Comparison of ENCODE assay signal across 9 mouse cellular contexts in genomic region chr6:90506673-90507311, GRCm38 (mm10). TPM values are rescaled to one million over a fixed set of nuclear protein-coding genes. Genes with fewer than 3 reads are reported as not detected.
DNase-seq lines count a peak whose midpoint lies in the region; ATAC-seq and TF ChIP-seq lines count a peak whose summit lies in the region.
"Had no signal": no experiment of that assay in that cellular context is flagged by ENCODE, and none has a peak within 500 bp of the region (broad histone marks: within the 10 kb centered on the region; RNA-seq: fewer than 3 reads in every experiment).

No protein-coding gene starts in this region.

- no peak overlapping the region for H3K4me3 ChIP-seq in liver, embryonic 16.5 days (ENCODE audit: low read depth, low read length)
- no peak overlapping the region for H3K4me3 ChIP-seq in liver, embryonic 11.5 days (ENCODE audit: low read depth, low read length)
- no peak overlapping the region for H3K4me3 ChIP-seq in heart, embryonic 13.5 days
- no peak overlapping the region for H3K4me3 ChIP-seq in lung, embryonic 14.5 days (ENCODE audit: low read depth, low read length)

- 48% methylated on average over 16 of the region's 16 CpGs for WGBS in liver, embryonic 16.5 days (ENCODE audit: insufficient replicate concordance)
- 66% methylated on average over 16 of the region's 16 CpGs for WGBS in liver, embryonic 11.5 days
- 44% methylated on average over 16 of the region's 16 CpGs for WGBS in heart, embryonic 13.5 days
- 28% methylated on average over 16 of the region's 16 CpGs for WGBS in lung, embryonic 14.5 days

- 0 out of 2 replicates have a peak, but pooled peaks have one; percentile 12 for ATAC-seq in liver, embryonic 16.5 days (ENCODE audit: low read depth)
- no peak for ATAC-seq in liver, embryonic 11.5 days (replicated peaks; ENCODE audit: low FRiP score)
- no peak for ATAC-seq in heart, embryonic 13.5 days (ENCODE audit: extremely low read depth, insufficient number of reproducible peaks, low FRiP score, low TSS enrichment)
- peak; percentile 60 for ATAC-seq in lung, embryonic 14.5 days (ENCODE audit: insufficient read depth)
- no peak for ATAC-seq in erythroblast, adult 5-6 weeks (replicated peaks; ENCODE audit: low FRiP score, poor library complexity, severe bottlenecking)

- H3K4me2 ChIP-seq in liver, embryonic 16.5 days (ENCODE audit: low read depth, low read length): no peak overlapping the region
- H3K4me2 ChIP-seq in liver, embryonic 11.5 days: no peak overlapping the region
- H3K4me2 ChIP-seq in heart, embryonic 13.5 days: no peak overlapping the region
- H3K4me2 ChIP-seq in lung, embryonic 14.5 days: no peak overlapping the region

- no peak overlapping the region for H3K27ac ChIP-seq in liver, embryonic 16.5 days (ENCODE audit: low read length)
- H3K27ac ChIP-seq in liver, embryonic 11.5 days (ENCODE audit: low read depth, low read length): no peak overlapping the region
- peak overlapping the region; percentile 91 for H3K27ac ChIP-seq in heart, embryonic 13.5 days (replicated peaks)
- H3K27ac ChIP-seq in lung, embryonic 14.5 days (ENCODE audit: low read depth): peak overlapping the region; percentile 76
- H3K27ac ChIP-seq: liver, embryonic 14.5 days had no signal

- no peak overlapping the region for H3K9ac ChIP-seq in liver, embryonic 16.5 days (ENCODE audit: low read depth, low read length)
- no peak overlapping the region for H3K9ac ChIP-seq in liver, embryonic 11.5 days (ENCODE audit: low read depth, low read length)
- H3K9ac ChIP-seq in heart, embryonic 13.5 days: peak overlapping the region; percentile 25; the same call in 1 of the 2 replicates
- H3K9ac ChIP-seq in lung, embryonic 14.5 days: peak overlapping the region; percentile 22; the same call in 1 of the 2 replicates
- H3K9ac ChIP-seq: liver, embryonic 14.5 days had no signal

- TF ChIP-seq CTCF in lung, embryonic 14.5 days (IDR thresholded peaks at IDR 0.05; ENCODE audit: low read depth): no peak

- H3K9me3 ChIP-seq in liver, embryonic 16.5 days (replicated peaks; ENCODE audit: control insufficient read depth, low read length): no peaks in the 10 kb centered on the region
- H3K9me3 ChIP-seq in liver, embryonic 11.5 days (ENCODE audit: control insufficient read depth, low read length): no peaks in the 10 kb centered on the region
- H3K9me3 ChIP-seq in heart, embryonic 13.5 days: no peaks in the 10 kb centered on the region
- H3K9me3 ChIP-seq in lung, embryonic 14.5 days (ENCODE audit: low read depth, low read length): no peaks in the 10 kb centered on the region

- H3K36me3 ChIP-seq in liver, embryonic 16.5 days (ENCODE audit: control insufficient read depth, insufficient read depth): no peaks in the 10 kb centered on the region
- H3K36me3 ChIP-seq in liver, embryonic 11.5 days (ENCODE audit: control insufficient read depth, insufficient read depth, low read length): no peaks in the 10 kb centered on the region
- H3K36me3 ChIP-seq in heart, embryonic 13.5 days: no peaks in the 10 kb centered on the region
- H3K36me3 ChIP-seq in lung, embryonic 14.5 days (ENCODE audit: insufficient read depth): no peaks in the 10 kb centered on the region

- peaks cover 4% of the 10 kb centered on the region; the same call in 1 of the 2 replicates for H3K4me1 ChIP-seq in liver, embryonic 16.5 days (ENCODE audit: control insufficient read depth, low read depth, low read length)
- H3K4me1 ChIP-seq in liver, embryonic 11.5 days (replicated peaks; ENCODE audit: control insufficient read depth, insufficient read depth, low read length): peaks cover 5% of the 10 kb centered on the region
- peaks cover 48% of the 10 kb centered on the region for H3K4me1 ChIP-seq in heart, embryonic 13.5 days
- peaks cover 32% of the 10 kb centered on the region for H3K4me1 ChIP-seq in lung, embryonic 14.5 days (ENCODE audit: insufficient read depth)

- no peak for DNase-seq in liver, embryonic 11.5 days (ENCODE audit: low spot score)
- peak; percentile 46 for DNase-seq in fat pad, adult 2 months (ENCODE audit: extremely low read depth, low read depth, low spot score)
- peak; percentile 70 to 80 for DNase-seq in kidney, postnatal 4 days
- DNase-seq in lung, embryonic 14.5 days: peak; percentile 78
- DNase-seq in skeletal muscle tissue, adult 2 months (ENCODE audit: low read depth, low spot score): peak; percentile 71

- no peaks in the 10 kb centered on the region for H3K27me3 ChIP-seq in liver, embryonic 16.5 days (ENCODE audit: control insufficient read depth, insufficient read depth, low read depth, low read length)
- no peaks in the 10 kb centered on the region for H3K27me3 ChIP-seq in liver, embryonic 11.5 days (replicated peaks; ENCODE audit: control insufficient read depth, insufficient read depth, low read length)
- H3K27me3 ChIP-seq in heart, embryonic 13.5 days (replicated peaks): no peaks in the 10 kb centered on the region
- H3K27me3 ChIP-seq in lung, embryonic 14.5 days (ENCODE audit: insufficient read depth, low read length): no peaks in the 10 kb centered on the region

RNA-seq across cellular contexts. Expression of gene Aldh1l1, which starts 20.6 kb away (rescaled TPM):
- polyA plus RNA-seq in liver, embryonic 16.5 days (2015; fragmentation: Nextera tagmentation; extraction: Ambion mirVana): 35.9 and 48.3 TPM in 2 replicates
- polyA plus RNA-seq in liver, embryonic 11.5 days (2014; fragmentation: Nextera tagmentation; extraction: Ambion mirVana): 6.5 and 6.6 TPM in 2 replicates
- polyA plus RNA-seq in heart, embryonic 13.5 days (2015; fragmentation: Nextera tagmentation; extraction: Ambion mirVana): 1.1 and 1.5 TPM in 2 replicates
- 0.74 and 0.78 TPM in 2 replicates for polyA plus RNA-seq in lung, embryonic 14.5 days (2014; fragmentation: Nextera tagmentation; extraction: Ambion mirVana)
- not detected in 2 replicates for total RNA-seq in erythroblast, adult 5-6 weeks (2015; ENCODE audit: low replicate concordance)
- 1.2 TPM in 1 of 2 replicates, not detected in the other for total RNA-seq in erythroblast, adult 5-6 weeks (2017; ENCODE audit: low replicate concordance)

RNA-seq across cellular contexts. Expression of gene Klf15, which starts 44.4 kb away (rescaled TPM):
- polyA plus RNA-seq in liver, embryonic 16.5 days (2015; fragmentation: Nextera tagmentation; extraction: Ambion mirVana): 21.7 and 25.8 TPM in 2 replicates
- 10.6 and 12.3 TPM in 2 replicates for polyA plus RNA-seq in liver, embryonic 11.5 days (2014; fragmentation: Nextera tagmentation; extraction: Ambion mirVana)
- 5.8 and 7.9 TPM in 2 replicates for polyA plus RNA-seq in heart, embryonic 13.5 days (2015; fragmentation: Nextera tagmentation; extraction: Ambion mirVana)
- 8.1 and 10.9 TPM in 2 replicates for polyA plus RNA-seq in lung, embryonic 14.5 days (2014; fragmentation: Nextera tagmentation; extraction: Ambion mirVana)
- not detected in 2 replicates for total RNA-seq in erythroblast, adult 5-6 weeks (2015; ENCODE audit: low replicate concordance)
- total RNA-seq in erythroblast, adult 5-6 weeks (2017; ENCODE audit: low replicate concordance): 0.42 and 0.43 TPM in 2 replicates

Comparison
In these comparisons a context has a peak if more than half of its experiments do, and no peak if none do; other contexts are left out.
1. ATAC-seq: peak in liver, embryonic 16.5 days (single experiment) and lung, embryonic 14.5 days (single experiment); none in liver, embryonic 11.5 days (single experiment), heart, embryonic 13.5 days (single experiment) and erythroblast, adult 5-6 weeks (single experiment).
2. H3K27ac ChIP-seq: peak in heart, embryonic 13.5 days (single experiment) and lung, embryonic 14.5 days (single experiment); none in liver, embryonic 16.5 days (single experiment) and liver, embryonic 11.5 days (single experiment).
3. H3K9ac ChIP-seq: peak in heart, embryonic 13.5 days (single experiment) and lung, embryonic 14.5 days (single experiment); none in liver, embryonic 16.5 days (single experiment) and liver, embryonic 11.5 days (single experiment).